Mouse (Mus musculus): Measurements from ENCODE around the gene Anapc15-ps.

Anapc15-ps gene

DNA sequence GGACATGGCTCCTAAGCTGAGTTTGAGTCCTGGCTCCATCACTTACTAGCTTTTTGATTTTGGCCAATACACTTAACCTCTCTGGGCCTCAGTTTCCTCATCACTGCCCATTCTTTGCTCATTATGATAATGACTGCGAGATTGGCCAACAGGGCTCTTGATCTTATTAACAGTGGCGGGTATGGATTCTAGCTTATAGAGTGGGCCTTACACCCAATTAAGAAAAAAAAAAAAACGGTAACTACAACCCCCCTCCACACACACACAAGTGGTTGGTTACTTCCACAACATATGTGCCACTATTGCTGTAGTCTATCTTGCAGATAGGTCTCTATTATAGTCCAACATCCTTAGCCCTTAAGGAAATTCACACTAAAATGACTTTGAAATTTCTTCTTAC is at the start of gene Anapc15-ps:
Gene Anapc15-ps (minus strand): TSS at position 101 of the 400 bp plus-strand sequence.
- DNase-seq, result no peak

DNA sequence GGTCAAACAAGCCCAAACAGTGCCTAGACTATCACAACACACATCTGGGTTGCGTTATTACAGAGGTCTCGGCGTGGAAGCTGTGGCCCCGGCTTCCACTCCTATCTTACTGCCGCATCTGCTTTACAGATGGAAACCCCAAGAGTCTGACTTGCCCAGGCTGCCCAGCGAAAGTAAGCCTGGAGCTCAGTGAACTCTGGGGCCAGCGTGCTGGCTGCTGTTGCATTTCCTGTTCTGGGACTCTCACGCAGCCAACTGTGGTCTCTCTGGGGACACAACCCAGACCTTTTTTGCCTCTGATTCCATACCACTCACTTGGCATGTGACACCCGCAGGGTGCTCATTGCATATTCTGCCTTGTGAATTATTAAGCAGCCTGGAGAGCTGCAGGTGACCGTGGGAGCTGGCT is 49.0 kb upstream of the Anapc15-ps start:
- no peak for DNase-seq

GRCm38 (mm10) chr10:95720181-95720798 is 47.0 kb upstream of the Anapc15-ps start:
- no peak for DNase-seq

- DNase-seq, result no peak
These were observed 46.2 kb upstream of the Anapc15-ps start for GRCm38 (mm10) chr10:95719472-95719871.

DNA sequence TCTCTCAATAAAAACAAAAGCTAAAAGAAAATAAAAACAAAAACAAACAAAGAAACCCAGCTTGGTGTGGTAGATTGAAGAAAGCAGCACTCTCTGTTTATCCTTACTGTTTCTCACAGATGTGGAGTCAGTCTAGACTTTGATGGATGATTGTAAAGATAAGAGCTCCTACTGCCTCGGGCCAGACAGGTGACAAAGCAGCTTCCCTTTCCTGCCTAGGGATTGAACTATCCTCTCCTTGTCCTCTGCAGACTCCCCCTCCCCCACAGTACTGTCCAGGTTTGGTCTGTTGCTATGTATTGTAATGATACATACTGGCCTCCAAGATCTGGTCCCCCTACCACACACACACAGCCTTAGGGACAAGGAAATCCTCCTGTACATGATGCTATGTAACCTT is 45.5 kb upstream of the Anapc15-ps start:
- no peak for DNase-seq

DNA sequence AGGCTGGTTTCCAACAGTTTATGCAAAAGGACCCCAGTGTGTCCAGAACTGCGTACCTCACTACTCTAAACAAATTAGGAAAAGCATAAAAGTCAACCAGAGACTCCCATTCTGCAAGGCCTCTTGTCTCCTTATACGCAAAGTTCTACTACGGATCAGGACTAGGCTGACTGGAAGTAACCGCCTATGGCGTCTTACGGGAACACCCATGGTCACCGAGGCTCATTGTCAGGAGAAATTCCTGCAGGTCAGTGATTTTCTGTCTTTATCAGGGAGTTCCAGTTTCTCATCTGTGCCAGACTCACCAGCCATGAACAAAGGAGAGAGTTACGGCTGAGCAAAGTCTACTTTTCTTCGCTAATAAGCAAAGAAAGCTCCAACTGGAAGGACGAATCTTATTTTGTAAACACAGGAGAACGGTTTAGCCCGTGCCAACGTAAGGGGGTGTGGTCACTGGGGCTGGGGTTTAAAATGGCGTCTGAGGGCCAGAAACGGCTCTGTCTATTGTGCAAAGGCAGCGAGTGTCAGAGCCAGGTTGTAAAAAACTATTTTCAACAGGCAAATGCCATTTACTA is 43.9 kb upstream of the Anapc15-ps start:
- no peak for DNase-seq

GRCm38 (mm10) chr10:95715687-95716086 is 42.4 kb upstream of the Anapc15-ps start:
- no peak for DNase-seq

GRCm38 (mm10) chr10:95712221-95712620 is 39.0 kb upstream of the Anapc15-ps start:
- DNase-seq, result no peak

DNA sequence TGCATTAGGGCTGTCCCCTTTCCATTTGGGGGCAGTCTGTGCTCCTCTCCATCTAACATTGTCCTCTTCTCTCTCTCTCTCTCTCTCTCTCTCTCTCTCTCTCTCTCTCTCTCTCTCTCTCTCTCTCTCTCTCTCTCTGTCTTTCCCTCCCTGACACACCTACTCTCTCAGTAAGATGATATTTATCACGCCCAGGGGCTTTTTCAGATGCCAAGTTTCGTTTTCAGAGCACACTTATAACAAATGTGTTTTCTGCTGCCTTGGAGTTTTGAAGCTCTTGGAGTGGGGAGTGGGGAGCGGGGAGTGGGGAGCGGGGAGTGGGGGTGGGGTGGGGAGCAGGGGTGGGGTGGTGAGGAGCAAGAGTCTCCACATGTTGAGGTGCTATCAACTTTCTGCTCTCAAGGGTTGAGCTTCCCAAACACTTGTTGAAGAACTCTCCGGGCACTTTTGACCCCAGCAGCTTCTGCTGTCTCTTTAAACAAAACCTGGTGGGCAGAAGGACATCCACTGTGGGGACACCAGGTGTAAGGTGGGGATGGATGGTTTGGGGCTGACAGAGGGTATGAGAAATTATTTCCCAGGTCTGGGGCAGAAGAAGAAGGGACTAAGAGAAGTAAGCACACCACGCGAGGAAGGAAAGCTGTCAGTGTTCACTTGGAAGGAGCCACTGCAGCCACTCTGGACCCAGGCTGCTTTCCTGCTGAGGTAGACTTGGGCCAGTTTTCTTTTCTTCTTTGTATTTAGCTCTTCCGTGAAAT is 36.8 kb upstream of the Anapc15-ps start:
- no peak for DNase-seq

- DNase-seq, result no peak
These were observed 36.1 kb upstream of the Anapc15-ps start for GRCm38 (mm10) chr10:95709143-95709880.

DNA sequence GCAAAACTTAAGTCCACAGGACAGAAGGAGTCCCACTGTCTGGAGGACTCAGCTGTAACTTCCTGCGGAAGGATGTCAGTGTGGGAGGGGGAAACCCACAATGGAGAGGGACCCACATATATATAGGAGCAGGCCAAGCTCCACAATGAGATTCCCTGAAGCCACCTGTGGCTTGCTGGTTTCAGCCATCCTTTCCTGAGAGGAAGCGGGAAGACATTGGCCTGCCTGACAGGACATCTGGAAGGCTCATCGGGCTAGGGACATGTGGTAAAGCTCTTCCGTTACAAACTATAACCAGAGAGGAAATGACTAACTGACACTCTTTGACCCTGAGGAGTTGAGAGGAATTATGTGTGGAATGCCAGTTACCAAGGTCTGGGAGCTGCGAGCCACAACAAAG is 34.8 kb upstream of the Anapc15-ps start:
- no peak for DNase-seq

- no peak for DNase-seq
These were observed 33.6 kb upstream of the Anapc15-ps start for GRCm38 (mm10) chr10:95706867-95707266.

DNA sequence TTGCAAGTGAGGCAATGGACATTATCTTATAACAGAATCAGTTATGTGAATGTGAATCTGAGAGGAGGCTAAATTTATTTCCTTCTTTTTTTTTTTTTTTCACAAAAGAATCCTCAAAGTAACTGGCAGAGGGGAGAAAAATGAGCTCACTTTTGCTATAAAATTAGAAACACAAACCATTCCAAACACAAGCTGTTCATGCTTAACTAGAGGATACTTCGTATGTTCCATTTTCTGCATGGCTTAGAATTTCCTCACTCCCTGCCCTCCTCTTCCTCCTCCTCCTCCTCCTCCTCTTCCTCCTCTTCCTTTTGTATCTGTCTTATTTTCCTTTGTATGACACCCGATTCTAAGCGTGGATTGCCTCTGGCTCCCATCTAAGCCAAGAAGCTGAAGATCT is 32.5 kb upstream of the Anapc15-ps start:
- DNase-seq, result no peak

GRCm38 (mm10) chr10:95704847-95705246 is 31.6 kb upstream of the Anapc15-ps start:
- DNase-seq, result no peak

GRCm38 (mm10) chr10:95703730-95704129 is 30.5 kb upstream of the Anapc15-ps start:
- no peak for DNase-seq

- no peak for DNase-seq
These were observed 27.2 kb upstream of the Anapc15-ps start for GRCm38 (mm10) chr10:95700422-95700821.

DNA sequence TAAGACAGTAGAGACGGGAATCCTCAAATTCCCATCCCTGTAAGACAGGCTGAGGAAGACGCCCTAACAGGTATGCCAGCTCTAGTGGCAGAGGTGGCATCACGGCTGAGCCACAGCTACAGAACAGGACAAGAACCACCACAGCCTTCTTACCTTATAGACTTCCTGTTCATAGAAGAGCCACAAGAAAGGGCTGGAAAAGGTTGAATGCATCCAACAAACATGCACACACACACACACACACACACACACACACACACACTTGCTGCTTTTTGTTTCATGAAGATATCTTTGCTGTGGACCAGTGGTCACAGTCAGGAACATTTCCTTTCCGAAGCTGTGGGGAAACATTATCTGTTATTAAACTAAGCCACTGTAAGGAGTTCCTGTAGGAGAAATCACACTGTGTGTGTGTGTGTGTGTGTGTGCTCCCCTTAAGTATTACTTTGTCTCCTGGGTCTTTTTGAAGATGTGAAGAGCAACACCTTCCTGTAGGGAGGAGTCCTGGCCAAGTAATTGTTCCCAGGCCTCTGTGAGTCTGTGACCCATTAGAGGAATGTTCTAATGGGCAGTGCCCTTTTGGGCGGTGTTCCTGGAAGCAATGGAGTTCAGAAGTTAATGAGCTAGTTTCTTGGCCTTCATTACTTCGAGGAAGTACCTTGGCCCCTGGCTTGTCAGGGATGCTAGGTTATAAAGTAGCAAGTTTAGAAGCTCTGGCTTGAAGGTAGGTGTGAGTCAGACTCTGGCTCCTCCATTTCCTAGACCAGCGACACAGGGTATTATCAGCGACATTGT is 25.9 kb upstream of the Anapc15-ps start:
- DNase-seq, result no peak

DNA sequence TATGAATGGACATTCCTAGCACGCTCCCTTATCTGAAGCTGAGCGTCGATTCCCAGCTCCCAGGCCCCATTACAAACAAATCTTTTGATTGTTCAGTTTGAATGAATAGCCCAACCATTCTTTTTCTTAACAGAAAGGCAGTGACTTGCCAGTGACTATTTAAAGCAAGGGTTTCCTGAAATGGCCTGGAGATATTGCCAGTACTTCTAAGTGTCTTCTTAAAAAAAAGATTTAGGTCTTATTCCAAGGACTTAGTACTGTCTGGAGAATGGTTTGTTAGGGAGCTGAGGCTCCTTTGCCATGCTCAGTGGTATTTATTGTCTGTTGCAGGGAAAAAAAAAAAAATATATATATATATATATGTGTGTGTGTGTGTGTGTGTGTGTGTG is 23.0 kb upstream of the Anapc15-ps start:
- DNase-seq, result no peak

DNA sequence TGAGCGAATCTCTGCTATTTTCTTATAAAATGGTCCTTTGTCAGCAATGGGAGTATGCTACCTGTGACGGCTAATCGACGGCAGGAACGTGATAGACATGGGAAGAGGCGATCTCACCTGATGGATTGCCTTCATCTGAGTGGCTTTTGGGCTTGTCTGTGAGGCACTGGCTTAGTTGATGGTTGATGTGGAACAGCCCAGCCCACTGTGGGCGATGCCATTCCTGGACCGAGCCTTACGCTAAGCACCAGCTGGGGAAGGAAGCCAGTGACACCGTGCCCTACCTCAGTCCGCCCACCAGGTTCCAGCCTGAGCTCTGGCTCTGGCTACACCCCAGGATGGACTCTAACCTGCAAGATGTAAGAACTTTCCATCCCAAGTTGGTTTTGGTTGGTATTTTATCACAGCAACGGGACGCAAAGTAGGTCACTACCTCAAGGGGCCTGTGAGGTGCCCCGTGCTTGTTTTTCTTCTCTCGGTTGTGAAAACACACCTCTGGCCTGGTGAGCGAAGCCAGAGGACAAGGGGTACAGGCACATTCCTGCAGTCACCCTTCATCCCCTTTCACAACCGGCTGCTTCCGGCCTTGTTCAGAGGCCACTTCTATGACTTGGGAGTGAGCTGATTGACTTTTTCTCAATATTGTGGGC is 22.5 kb upstream of the Anapc15-ps start:
- DNase-seq, result peak in 1 of 2 experiments; percentile 12

DNA sequence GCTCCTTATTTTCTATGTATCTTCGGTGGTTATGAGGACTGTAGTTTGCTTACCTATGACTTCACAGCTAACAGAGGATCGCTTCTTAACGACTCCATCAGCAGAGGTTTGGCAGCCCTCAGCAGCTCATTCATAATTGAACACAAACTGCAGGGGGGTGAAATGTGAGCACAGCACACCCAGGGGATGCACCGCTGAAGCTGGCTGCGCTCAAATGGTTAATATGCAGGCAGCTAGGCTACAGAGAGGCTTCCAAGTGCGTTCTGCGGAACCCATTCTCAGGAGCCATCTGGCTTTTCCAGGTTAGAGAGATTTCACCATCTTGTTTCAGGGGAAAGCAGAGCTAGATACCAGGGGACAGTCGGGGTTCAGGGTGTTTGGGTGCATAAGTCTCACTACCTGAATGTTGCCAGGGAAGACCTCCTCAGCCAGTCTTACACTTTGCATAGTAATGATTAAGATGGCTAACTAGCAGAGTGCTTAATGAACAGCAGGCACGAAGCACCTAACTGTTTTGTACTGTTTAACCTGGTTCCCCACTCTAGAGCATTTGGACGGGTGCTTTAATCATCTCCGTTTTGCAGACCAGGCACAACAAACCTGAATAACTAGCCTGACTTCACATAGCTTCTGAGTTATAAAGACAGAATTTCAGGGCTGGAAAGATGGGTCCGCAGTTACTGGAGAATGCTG is 21.5 kb upstream of the Anapc15-ps start:
- DNase-seq, result no peak

- no peak for DNase-seq
These were observed 18.1 kb upstream of the Anapc15-ps start for GRCm38 (mm10) chr10:95691347-95691746.
